Mouse (Mus musculus) heart, adult 2 months (tissue): ENCODE data around the gene Ppp4r3a. TPM values are rescaled to one million over a fixed set of nuclear protein-coding genes. Genes with fewer than 3 reads are reported as not detected.

Experiments
- DNase-seq, 2 experiments: peaks; one replicate each; pipeline ENCODE4 v3.0.0; 2021
- H3K27ac ChIP-seq: fragments of 200-600 bp; 2 replicates; pipeline ENCODE4 v1.8.1; 2022
- H3K27me3 ChIP-seq: fragments of 200-500 bp; 2 replicates; pipeline ENCODE4 v1.6.1; 2012; ENCODE audit warnings: mild to moderate bottlenecking, low read length, inconsistent platforms, mixed read lengths; ENCODE audit not compliant: control insufficient read depth, insufficient read depth
- H3K36me3 ChIP-seq: fragments of 200-500 bp; 2 replicates; pipeline ENCODE4 v1.6.1; 2012; ENCODE audit warnings: low read length, inconsistent platforms; ENCODE audit not compliant: control insufficient read depth, insufficient read depth
- H3K4me1 ChIP-seq: fragments of 200-500 bp; 2 replicates; pipeline ENCODE4 v1.6.1; 2011; ENCODE audit warnings: low read length; ENCODE audit not compliant: control insufficient read depth, insufficient read depth
- H3K4me3 ChIP-seq: fragments of 200-600 bp; 2 replicates; pipeline ENCODE4 v1.8.1; 2022
- H3K79me2 ChIP-seq: fragments of 200-500 bp; replicated peaks from 2 replicates; pipeline ENCODE4 v1.6.1; 2012; ENCODE audit warnings: mild to moderate bottlenecking, inconsistent platforms, low read length, moderate library complexity, mixed read lengths; ENCODE audit not compliant: control insufficient read depth, insufficient read depth
- H3K9ac ChIP-seq: fragments of 200-500 bp; 2 replicates; pipeline ENCODE4 v1.6.1; 2012; ENCODE audit warnings: low read depth, mild to moderate bottlenecking, control low read depth, inconsistent platforms, low read length, mixed read lengths
- CTCF ChIP-seq: fragments of 200-600 bp; IDR thresholded peaks from 2 replicates; pipeline ENCODE4 v1.8.1; 2022; ENCODE audit warnings: antibody characterized with exemption, mild to moderate bottlenecking, moderate library complexity
- EP300 ChIP-seq: fragments of 200-500 bp; IDR thresholded peaks from 2 replicates; pipeline ENCODE4 v1.6.1; 2011; ENCODE audit warnings: low read depth, low read length, control low read depth; ENCODE audit not compliant: insufficient read depth
- POLR2A ChIP-seq: fragments of 200-500 bp; IDR thresholded peaks from 2 replicates; pipeline ENCODE4 v1.6.1; 2011; ENCODE audit warnings: mild to moderate bottlenecking, low read depth, low read length, control low read depth; ENCODE audit not compliant: insufficient read depth
- WGBS: fragments of 180-500 bp; shearing (Covaris S2); methylation state at CpG from one replicate; pipeline ENCODE4 v1.1.7; 2018; 5-methylcytosine and 5-hydroxymethylcytosine counted together
- intact Hi-C: fragments of 180-260 bp; cut with DNase I; formaldehyde crosslinking; loops from one replicate; pipeline ENCODE4 v1.15.1; 2025
- polyA plus RNA-seq: library from polyadenylated mRNA; depleted of rRNA; stranded (reverse); fragments of >200 nt; gene quantifications from 2 replicates; pipeline ENCODE4 v1.2.3, GENCODE M21; 2012
- total RNA-seq, 2 experiments: library from RNA; stranded (reverse); gene quantifications; 2 replicates each; pipeline ENCODE4 v1.2.3; 2021

Gene Ppp4r3a
- total and polyA plus RNA-seq, 3 experiments = 6.7 to 23.7 (median 22.7) TPM

GRCm38 (mm10) chr12:101066329-101066728 is 17.2 kb downstream of the Ppp4r3a start:
- H3K4me1 ChIP-seq = no peaks in the 10 kb centered on the region; the same call in 1 of the 2 replicates
- H3K27ac ChIP-seq = no peak overlapping the region
- intact Hi-C loops = no loop called here
- 92% methylated on average over 1 of the region's 1 CpGs for WGBS
- no peak for DNase-seq
- no peak overlapping the region for H3K4me3 ChIP-seq
- no peak overlapping the region for H3K9ac ChIP-seq
- TF ChIP-seq EP300 (no peak), CTCF (no peak), POLR2A (no peak)
- H3K36me3 ChIP-seq = peaks cover 18% of the 10 kb centered on the region
- no peaks in the 10 kb centered on the region for H3K27me3 ChIP-seq
- no peaks in the 10 kb centered on the region; the same call in none of the 2 replicates for H3K79me2 ChIP-seq

- H3K27me3 ChIP-seq = no peaks in the 10 kb centered on the region
- no peak for DNase-seq
- TF ChIP-seq EP300 (no peak), POLR2A (no peak), CTCF (no peak)
- peaks cover 3% of the 10 kb centered on the region; the same call in 1 of the 2 replicates for H3K36me3 ChIP-seq
- H3K4me3 ChIP-seq = no peak overlapping the region
- H3K27ac ChIP-seq = no peak overlapping the region
- no peak overlapping the region for H3K9ac ChIP-seq
- no peaks in the 10 kb centered on the region for H3K79me2 ChIP-seq
- H3K4me1 ChIP-seq = no peaks in the 10 kb centered on the region
- intact Hi-C loops = loop anchor here (10.0 kb wide), 1 partner anchor 185 kb away; no protein-coding TSS in a partner anchor
Observed at GRCm38 (mm10) chr12:101039956-101040355, 43.5 kb downstream of the Ppp4r3a start.

- peak within 1 kb of the TSS; percentile 75 for H3K27ac ChIP-seq
- H3K9ac ChIP-seq = peak within 1 kb of the TSS; percentile 71
- DNase-seq = peak; percentile 86 to 88
- no peak for TF ChIP-seq POLR2A
- peak; percentile 80 for TF ChIP-seq CTCF
- TF ChIP-seq EP300 = 0 out of 2 replicates have a peak, but pooled peaks have one; percentile 33
- peaks cover 7% of the 10 kb centered on the region for H3K4me1 ChIP-seq
- intact Hi-C loops = loop anchor here (1.0 to 5.0 kb wide), 5 partner anchors 37 to 93 kb away; no protein-coding TSS in a partner anchor
- peak within 1 kb of the TSS; percentile 77 for H3K4me3 ChIP-seq
- no peaks in the 10 kb centered on the region for H3K79me2 ChIP-seq
- no peaks in the 10 kb centered on the region; the same call in 1 of the 2 replicates for H3K27me3 ChIP-seq
- no peaks in the 10 kb centered on the region for H3K36me3 ChIP-seq
- under 1% methylated on average over 49 of the region's 56 CpGs for WGBS
Observed at GRCm38 (mm10) chr12:101028954-101029731, 54.4 kb downstream of the Ppp4r3a start, which contains the start of gene Ccdc88c. Ccdc88c (minus strand) TSS chr12:101029056.

- DNase-seq = no peak
- intact Hi-C loops = loop anchor here (2.0 to 5.0 kb wide), 2 partner anchors 36 to 48 kb away; no protein-coding TSS in a partner anchor
Observed at GRCm38 (mm10) chr12:101028247-101028953, 55.1 kb downstream of the Ppp4r3a start.

GRCm38 (mm10) chr12:101027451-101028246 is 55.9 kb downstream of the Ppp4r3a start:
- peak in 1 of 2 experiments; percentile 44 for DNase-seq
- Histone ChIP-seq H3K9ac (peak overlapping the region; percentile 71), H3K27me3 (no peaks in the 10 kb centered on the region; the same call in 1 of the 2 replicates), H3K36me3 (no peaks in the 10 kb centered on the region), H3K27ac (peak overlapping the region; percentile 75), H3K79me2 (no peaks in the 10 kb centered on the region), H3K4me1 (peaks cover 7% of the 10 kb centered on the region), H3K4me3 (peak overlapping the region; percentile 77)
- TF ChIP-seq CTCF = no peak
- WGBS = 12% methylated on average over 19 of the region's 19 CpGs
- intact Hi-C loops = loop anchor here (2.0 to 5.0 kb wide), 3 partner anchors 15 to 47 kb away; no protein-coding TSS in a partner anchor

More at GRCm38 (mm10) chr12:101028247-101028953, 55.1 kb downstream of the Ppp4r3a start:
- TF ChIP-seq POLR2A (no peak), EP300 (no peak), CTCF (no peak)
- H3K27me3 ChIP-seq = no peaks in the 10 kb centered on the region; the same call in 1 of the 2 replicates
- no peaks in the 10 kb centered on the region for H3K79me2 ChIP-seq
- peak overlapping the region; percentile 71 for H3K9ac ChIP-seq
- H3K27ac ChIP-seq = peak overlapping the region; percentile 75
- peak overlapping the region; percentile 77 for H3K4me3 ChIP-seq
- WGBS = under 1% methylated on average over 66 of the region's 67 CpGs
- H3K36me3 ChIP-seq = no peaks in the 10 kb centered on the region
- peaks cover 7% of the 10 kb centered on the region for H3K4me1 ChIP-seq
